Mouse (Mus musculus) kidney, postnatal 4 days (tissue): ENCODE data around the gene 1700074P13Rik.
"Not testable (repeated sequence)": the region's sequence is repeated elsewhere in the genome, so short reads cannot be mapped to it uniquely, and the experiment has no call there.

Experiments used
- DNase-seq, 2 experiments: peaks; one replicate each; pipeline ENCODE4 v3.0.0; 2021; ENCODE audit warnings: mixed read lengths in 2 of 2

The 1700074P13Rik gene

DNA sequence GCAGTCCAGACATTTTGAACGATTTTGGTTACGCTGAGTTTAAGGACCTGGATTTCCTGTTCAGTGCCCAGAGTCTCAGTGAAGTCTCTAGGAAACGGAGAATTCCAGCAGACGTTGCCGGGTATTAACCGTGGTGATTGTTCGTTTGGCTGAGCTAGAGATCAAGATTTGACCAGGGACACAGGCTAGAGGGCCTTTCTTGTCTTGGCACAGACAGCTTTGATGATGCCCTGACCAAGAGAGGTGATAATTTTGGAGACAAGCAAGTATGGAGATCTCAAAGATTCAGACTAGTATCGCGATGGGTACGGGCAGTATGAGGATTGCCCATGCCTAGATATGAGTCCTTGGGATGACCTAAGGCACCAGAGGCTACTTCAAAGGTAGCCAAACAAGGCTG is at the start of gene 1700074P13Rik:
Gene 1700074P13Rik (minus strand): TSS at position 101 of the 400 bp plus-strand sequence.
- DNase-seq: no peak

DNA sequence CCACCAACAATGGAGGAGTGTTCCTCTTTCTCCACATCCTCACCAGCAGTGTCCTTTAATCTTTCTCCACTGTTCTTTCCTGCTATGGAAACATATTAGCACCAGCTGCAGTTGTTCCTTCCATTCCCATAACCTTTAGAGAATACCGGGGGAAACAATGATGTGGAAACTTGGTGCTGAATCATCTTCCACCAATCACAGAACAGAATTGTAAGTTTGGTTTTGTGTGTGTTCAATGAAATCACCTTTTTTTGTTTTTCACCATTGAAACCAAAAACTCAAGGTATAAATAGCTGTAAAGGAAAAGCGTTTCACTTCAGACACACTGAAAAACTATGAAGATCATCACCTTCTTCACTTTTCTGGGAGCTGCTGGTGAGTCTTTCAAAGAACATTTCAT is 24.1 kb upstream of the 1700074P13Rik start, which contains the start of gene 1810009J06Rik:
Gene 1810009J06Rik (plus strand): TSS at position 301 of the 400 bp plus-strand sequence.
- DNase-seq: not testable (repeated sequence)

DNA sequence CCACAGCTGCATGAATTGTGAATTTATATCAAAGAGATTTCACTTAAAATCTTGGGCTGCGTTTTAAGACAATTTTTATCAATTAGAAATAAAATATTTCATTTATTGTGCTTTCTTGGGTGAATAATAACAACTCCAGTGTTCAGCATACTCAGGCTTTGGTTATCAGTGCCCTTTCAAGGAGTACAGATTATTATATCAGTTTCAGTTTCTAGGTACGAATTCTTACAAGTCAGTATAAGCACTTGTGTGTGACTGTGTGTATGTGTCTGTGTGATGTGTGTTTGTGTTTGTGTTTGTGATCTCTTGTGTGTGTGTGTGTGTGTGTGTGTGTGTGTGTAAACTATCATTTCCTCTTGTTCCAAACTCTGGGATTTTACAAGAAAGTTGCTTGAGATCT is 13.4 kb upstream of the 1700074P13Rik start:
- DNase-seq: no peak

DNA sequence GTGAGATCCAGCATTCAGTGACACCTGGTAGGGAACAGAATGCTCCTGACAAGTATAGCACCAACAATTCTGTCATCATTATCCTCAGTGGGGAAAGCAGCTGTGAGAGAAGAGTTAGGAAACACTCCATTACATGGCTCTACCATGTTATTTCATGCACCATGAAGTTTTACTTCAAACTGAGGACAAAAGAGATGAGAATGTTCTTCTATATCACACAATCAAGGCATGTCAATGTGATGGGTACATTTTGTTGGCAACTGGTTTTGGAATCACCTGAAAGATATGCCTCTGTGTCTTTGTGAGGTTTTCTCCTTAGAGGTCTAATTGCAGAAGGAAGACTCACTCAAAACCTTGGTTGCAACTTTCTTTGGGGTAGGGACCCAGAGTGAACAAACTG is 11.4 kb upstream of the 1700074P13Rik start, which contains the start of gene Gm4744:
Gene Gm4744 (minus strand): TSS at position 101 of the 400 bp plus-strand sequence.
- no peak for DNase-seq

DNA sequence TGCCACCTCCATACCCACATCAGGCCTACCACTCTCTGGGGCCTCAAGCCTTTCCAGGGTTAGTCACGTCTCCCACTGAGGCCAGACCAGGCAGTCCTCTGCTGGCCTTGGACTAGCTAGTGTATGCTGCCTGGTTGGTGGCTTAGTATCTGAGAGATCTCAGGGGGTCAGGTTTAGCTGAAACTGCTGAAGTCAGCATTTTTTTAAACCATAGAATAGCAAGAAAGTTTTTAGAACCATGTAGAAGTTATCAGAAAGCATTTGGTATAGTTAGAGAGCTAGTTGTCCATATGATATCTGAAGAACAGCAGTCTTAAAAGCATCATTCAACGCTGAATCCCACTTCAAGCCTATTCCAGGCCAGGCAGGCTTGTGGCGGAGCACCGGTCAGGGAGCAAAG is 20.4 kb downstream of the 1700074P13Rik start:
- DNase-seq: no peak

DNA sequence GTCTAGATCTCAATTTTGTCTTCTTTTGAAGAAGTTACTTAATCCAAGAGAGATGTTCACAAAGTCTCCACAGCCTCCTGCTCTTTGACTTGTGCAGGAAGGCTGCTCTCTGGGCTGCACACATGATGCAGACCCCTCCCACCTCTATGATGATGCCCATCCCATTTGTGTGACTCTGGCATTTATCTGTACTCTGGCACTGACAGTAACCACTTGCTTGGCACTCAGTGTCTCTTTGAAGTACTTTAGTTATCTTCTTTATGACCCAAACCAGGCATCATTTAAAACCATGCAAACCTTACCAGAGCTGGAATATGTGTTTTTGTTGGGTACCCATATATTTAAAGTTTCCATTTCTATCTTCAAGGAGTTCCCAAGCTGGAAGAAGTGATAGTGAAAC is 40.1 kb downstream of the 1700074P13Rik start, which contains the start of gene Prss58:
Gene Prss58 (minus strand): TSS at position 101 of the 400 bp plus-strand sequence.
- DNase-seq: no peak

DNA sequence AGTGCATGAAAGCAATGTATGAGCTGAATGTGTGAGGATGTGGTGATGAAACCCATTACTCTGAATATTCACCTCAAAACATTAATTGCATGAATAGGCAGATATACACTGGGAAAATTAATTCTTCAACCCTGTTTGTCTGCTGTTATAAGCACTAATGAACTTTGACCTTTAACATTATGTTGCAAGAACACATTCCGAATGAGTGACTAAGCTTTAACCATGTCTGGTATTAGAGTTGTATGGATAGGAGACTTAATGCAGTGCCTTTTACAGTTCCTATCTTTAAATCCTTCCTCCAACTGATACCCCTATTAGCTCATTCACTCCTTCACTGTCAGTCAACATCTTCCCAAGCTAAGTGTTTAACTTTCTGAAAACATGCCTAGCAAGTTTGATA is 45.6 kb downstream of the 1700074P13Rik start:
- no peak for DNase-seq

DNA sequence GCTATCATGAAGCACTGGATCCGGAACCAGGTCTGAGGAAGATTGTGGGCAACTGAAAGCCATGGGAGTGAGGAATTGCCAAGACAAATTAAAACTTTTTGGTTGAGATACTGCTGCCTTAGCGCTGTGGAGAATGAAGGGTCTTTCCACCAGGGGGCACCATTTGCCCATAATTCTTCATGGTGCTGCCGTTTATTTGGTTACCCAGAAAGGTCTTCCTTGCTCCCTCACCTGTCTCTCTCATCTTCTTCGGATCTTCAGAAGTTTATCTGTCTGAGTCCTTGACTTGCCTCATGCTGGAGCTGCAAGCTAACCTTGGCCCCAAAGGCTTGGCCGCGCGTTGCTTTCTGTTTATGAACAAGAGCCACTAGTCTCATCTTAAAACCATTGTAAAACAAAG is 46.8 kb downstream of the 1700074P13Rik start:
- peak; percentile 40 to 49 for DNase-seq

DNA sequence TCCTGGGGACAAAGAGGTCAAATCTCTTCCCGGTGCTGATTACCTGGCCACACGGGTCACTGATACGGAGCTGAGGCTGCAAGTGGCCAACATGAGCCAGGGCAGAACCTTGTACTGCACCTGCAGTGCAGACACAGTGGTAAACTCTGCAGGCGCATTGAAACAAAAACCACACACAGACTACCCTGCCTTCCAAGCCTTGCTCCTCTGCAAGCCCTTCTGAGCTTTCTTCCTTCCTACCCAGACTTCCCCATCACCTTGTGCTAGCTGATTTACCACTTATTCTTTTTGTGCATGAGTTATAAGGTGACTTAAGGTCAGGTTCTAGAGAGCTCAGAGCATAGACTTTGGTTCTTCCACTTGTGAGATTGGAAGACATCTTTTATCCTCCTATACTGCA is 48.6 kb downstream of the 1700074P13Rik start:
- DNase-seq: no peak

DNA sequence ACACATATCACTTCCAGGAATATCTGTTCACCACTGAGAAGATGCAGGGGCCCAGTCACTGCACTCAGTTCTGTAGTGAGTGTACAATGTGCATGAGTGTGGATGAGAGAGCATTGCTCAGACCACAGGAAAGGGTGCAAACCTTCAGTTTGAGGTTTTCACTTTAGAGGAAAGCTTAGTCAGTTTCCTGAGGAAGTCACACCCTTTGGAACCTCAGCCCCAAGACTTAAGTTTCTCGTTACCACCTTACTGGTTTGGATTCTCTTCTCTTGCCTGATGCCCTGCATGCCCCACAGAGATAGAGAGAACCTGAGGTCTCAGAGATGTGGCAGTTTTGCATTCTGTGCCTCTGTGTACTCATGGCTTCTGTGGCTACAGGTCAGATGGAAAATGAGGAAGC is 49.4 kb downstream of the 1700074P13Rik start:
- DNase-seq: no peak

DNA sequence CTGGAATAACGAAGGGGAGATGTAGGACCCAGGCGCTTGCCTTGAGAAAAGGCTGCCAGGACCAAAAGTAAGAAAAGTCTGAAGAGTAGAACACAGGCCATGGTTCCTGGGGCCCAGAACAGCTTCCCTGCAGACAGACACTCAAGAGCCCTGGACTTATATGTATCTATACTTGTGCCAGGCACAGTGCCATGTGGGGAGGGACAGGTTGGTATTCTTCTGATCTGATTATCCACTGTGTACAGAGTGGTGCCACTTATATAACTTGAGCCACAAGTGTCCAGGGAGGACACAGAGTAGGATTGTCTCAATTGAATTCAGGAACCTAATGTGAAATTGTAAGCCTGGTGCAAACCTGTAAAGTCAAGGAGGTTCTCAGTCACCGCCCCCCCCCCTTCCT is 53.0 kb downstream of the 1700074P13Rik start, which contains the start of gene Moxd2:
Gene Moxd2 (minus strand): TSS at position 101 of the 400 bp plus-strand sequence.
- no peak for DNase-seq
